Mouse (Mus musculus) lung, embryonic 14.5 days (tissue): Measurements from ENCODE around the gene Tagap1. TPM values are rescaled to one million over a fixed set of nuclear protein-coding genes. Genes with fewer than 3 reads are reported as not detected.
"Not testable (repeated sequence)": the region's sequence is repeated elsewhere in the genome, so short reads cannot be mapped to it uniquely, and the experiment has no call there.

Experiments
- ATAC-seq: fragments of 200-750 bp; cut with Nextera tagmentation; 2 replicates; pipeline ENCODE4 v1.8.0; 2017; ENCODE audit warnings: mild to moderate bottlenecking, moderate TSS enrichment, moderate library complexity; ENCODE audit not compliant: insufficient read depth
- DNase-seq: peaks from one replicate; pipeline ENCODE4 v3.0.0-alpha.2; 2015
- H3K27ac ChIP-seq: fragments of 300-500 bp; sonication (generic); 2 replicates; pipeline ENCODE4 v1.5.1; 2014; ENCODE audit warnings: low read depth, mild to moderate bottlenecking, moderate library complexity
- H3K27me3 ChIP-seq: fragments of 300-500 bp; sonication (generic); 2 replicates; pipeline ENCODE4 v1.6.1; 2014; ENCODE audit warnings: low read length, control low read depth; ENCODE audit not compliant: insufficient read depth
- H3K36me3 ChIP-seq: fragments of 300-500 bp; sonication (generic); 2 replicates; pipeline ENCODE4 v1.6.1; 2014; ENCODE audit warnings: control low read depth; ENCODE audit not compliant: insufficient read depth
- H3K4me1 ChIP-seq: fragments of 300-500 bp; sonication (generic); 2 replicates; pipeline ENCODE4 v1.6.1; 2014; ENCODE audit warnings: antibody characterized with exemption, control low read depth; ENCODE audit not compliant: insufficient read depth
- H3K4me2 ChIP-seq: fragments of 300-500 bp; sonication (generic); 2 replicates; pipeline ENCODE4 v1.6.1; 2014; ENCODE audit warnings: mild to moderate bottlenecking
- H3K4me3 ChIP-seq: fragments of 300-500 bp; sonication (generic); 2 replicates; pipeline ENCODE4 v1.5.1; 2014; ENCODE audit warnings: low read depth, low read length
- H3K9ac ChIP-seq: fragments of 300-500 bp; sonication (generic); 2 replicates; pipeline ENCODE4 v1.6.1; 2014
- H3K9me3 ChIP-seq: fragments of 300-500 bp; sonication (generic); 2 replicates; pipeline ENCODE4 v1.6.1; 2016; ENCODE audit warnings: low read depth, low read length, control low read depth
- CTCF ChIP-seq: IDR thresholded peaks from 2 replicates; pipeline ENCODE4 v1.5.1; 2016; ENCODE audit warnings: antibody characterized with exemption, low read depth
- WGBS: fragments of 180-500 bp; shearing (Covaris S2); extraction: QIAGEN DNeasy Blood & Tissue Kit; methylation state at CpG from one replicate; pipeline ENCODE4 v1.1.7; 2014; 5-methylcytosine and 5-hydroxymethylcytosine counted together
- polyA plus RNA-seq: library from polyadenylated mRNA; unstranded; fragments of >200 nt; fragmentation: Nextera tagmentation; extraction: Ambion mirVana; gene quantifications from 2 replicates; pipeline ENCODE4 v1.2.1, GENCODE M21; 2014

The Tagap1 gene
- polyA plus RNA-seq, 1 experiment from 2014 or later = 58.6 TPM

- WGBS = 16% methylated on average over 6 of the region's 6 CpGs
- H3K27me3 ChIP-seq, H3K4me2 ChIP-seq, H3K4me1 ChIP-seq, H3K27ac ChIP-seq, H3K9ac ChIP-seq, H3K9me3 ChIP-seq, ATAC-seq, H3K4me3 ChIP-seq, H3K36me3 ChIP-seq: not testable (repeated sequence)
- peak; percentile 37 for DNase-seq
- peak; percentile 58 for TF ChIP-seq CTCF
Observed at GRCm38 (mm10) chr17:6965364-6965763, 4.4 kb upstream of the Tagap1 start.

GRCm38 (mm10) chr17:6962936-6963335 lies 2.0 kb upstream of the Tagap1 start:
- ATAC-seq, H3K9me3 ChIP-seq, H3K9ac ChIP-seq, H3K4me3 ChIP-seq, H3K4me2 ChIP-seq, H3K4me1 ChIP-seq, H3K27me3 ChIP-seq, H3K36me3 ChIP-seq, H3K27ac ChIP-seq: not testable (repeated sequence)
- peak; percentile 66 for DNase-seq
- 32% methylated on average over 4 of the region's 4 CpGs for WGBS

- not testable (repeated sequence) for H3K4me2 ChIP-seq, H3K36me3 ChIP-seq, H3K27ac ChIP-seq, H3K27me3 ChIP-seq, H3K4me1 ChIP-seq, DNase-seq, ATAC-seq, H3K4me3 ChIP-seq, H3K9ac ChIP-seq, H3K9me3 ChIP-seq
- 62% methylated on average over 4 of the region's 6 CpGs for WGBS
Observed at GRCm38 (mm10) chr17:6962339-6962738, 1.4 kb upstream of the Tagap1 start.

GRCm38 (mm10) chr17:6961181-6962000 lies 435 bp upstream of the Tagap1 start:
- H3K27ac ChIP-seq = not testable (repeated sequence)
- H3K4me2 ChIP-seq = peak overlapping the region; percentile 43

DNA sequence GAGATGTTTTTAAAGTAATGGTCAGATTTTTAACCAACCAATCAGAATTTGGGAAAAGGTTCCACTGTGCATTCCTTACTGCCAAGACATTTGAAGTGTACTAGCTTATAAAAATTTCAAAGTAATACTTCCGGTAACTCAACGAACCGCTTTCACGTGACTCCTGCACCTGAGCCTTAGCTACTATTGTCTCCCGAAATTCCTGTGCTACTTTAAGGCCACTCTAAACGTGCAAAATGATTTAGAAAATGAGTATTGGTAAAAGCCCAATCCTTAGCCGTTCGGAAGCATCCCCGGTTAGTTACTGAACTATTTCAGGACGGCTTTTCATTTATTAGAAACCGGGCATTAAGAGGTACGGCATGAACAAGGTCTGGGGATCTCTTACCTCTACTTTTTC lies 607 bp downstream of the Tagap1 start:
- not testable (repeated sequence) for H3K36me3 ChIP-seq, H3K27ac ChIP-seq, H3K9me3 ChIP-seq, ATAC-seq, H3K4me1 ChIP-seq, H3K27me3 ChIP-seq
- H3K4me3 ChIP-seq = peak overlapping the region; percentile 43
- H3K4me2 ChIP-seq = peak overlapping the region; percentile 51
- DNase-seq = peak; percentile 3
- under 1% methylated on average over 12 of the region's 12 CpGs for WGBS
- H3K9ac ChIP-seq = peak overlapping the region; percentile 58

More at GRCm38 (mm10) chr17:6961181-6962000, 435 bp upstream of the Tagap1 start:
- ATAC-seq (peak; percentile 96), DNase-seq (peak; percentile 29)
- not testable (repeated sequence) for H3K9me3 ChIP-seq, H3K36me3 ChIP-seq, H3K9ac ChIP-seq, H3K27me3 ChIP-seq, H3K4me1 ChIP-seq
- under 1% methylated on average over 13 of the region's 48 CpGs for WGBS
- H3K4me3 ChIP-seq = peak overlapping the region; percentile 43

- Histone ChIP-seq H3K4me2 (peak overlapping the region; percentile 51), H3K4me3 (peak overlapping the region; percentile 43)
- DNase-seq, H3K9ac ChIP-seq, H3K36me3 ChIP-seq, H3K27ac ChIP-seq, H3K9me3 ChIP-seq, H3K27me3 ChIP-seq, H3K4me1 ChIP-seq, ATAC-seq: not testable (repeated sequence)
- 64% methylated on average over 3 of the region's 6 CpGs for WGBS
Observed at GRCm38 (mm10) chr17:6959543-6960259, 1.3 kb downstream of the Tagap1 start.

- not testable (repeated sequence) for H3K27ac ChIP-seq, H3K4me3 ChIP-seq, DNase-seq, H3K9me3 ChIP-seq, ATAC-seq, H3K9ac ChIP-seq, H3K4me2 ChIP-seq, H3K4me1 ChIP-seq, H3K27me3 ChIP-seq, H3K36me3 ChIP-seq
- 80% methylated on average over 5 of the region's 8 CpGs for WGBS
Observed at GRCm38 (mm10) chr17:6958881-6959280, 2.1 kb downstream of the Tagap1 start.

- WGBS = 9% methylated on average over 9 of the region's 9 CpGs
- ATAC-seq = peak; percentile 22; the same call in 1 of the 2 replicates
- H3K4me2 ChIP-seq = peak overlapping the region; percentile 67
Observed at GRCm38 (mm10) chr17:6948769-6949228, 12.2 kb downstream of the Tagap1 start.

DNA sequence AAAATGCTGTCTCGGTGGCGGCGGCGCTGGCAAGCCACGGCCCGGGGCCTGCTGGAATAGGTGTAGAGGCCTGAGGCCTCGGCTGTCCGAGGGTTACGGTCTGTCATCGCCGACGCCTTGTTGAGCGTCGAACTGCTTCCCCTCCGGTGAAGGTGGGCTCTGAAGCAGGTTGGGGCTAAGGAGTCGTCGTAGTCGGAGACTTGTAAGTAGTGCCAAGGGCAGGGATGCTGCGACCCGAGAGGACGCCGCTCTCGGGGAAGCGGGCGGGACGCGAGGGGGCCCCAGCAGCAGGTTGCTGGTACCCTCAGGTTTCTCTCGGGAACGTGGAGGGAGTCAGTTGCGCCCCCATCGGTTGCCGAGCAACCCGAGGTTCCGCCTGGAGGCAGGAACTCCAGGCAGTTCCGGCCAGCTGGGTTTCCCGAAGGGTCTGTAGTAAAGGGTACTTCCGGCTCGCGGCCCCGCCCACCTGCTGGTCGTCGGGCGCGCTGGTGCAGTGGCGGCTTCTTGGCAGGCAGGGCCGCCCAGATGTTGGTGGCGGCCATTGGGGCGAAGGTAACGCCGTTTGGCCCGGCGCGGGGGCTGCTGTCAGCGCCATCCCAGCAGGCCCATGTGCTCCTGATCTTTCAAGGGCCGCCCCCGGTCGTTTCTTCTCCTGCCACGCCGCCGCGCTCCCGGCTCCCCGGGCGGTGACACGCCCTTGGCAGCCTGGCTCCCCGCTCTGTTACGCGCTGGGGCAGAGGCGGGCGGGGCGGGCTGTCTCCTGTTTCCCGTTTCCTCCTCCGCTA lies 12.8 kb downstream of the Tagap1 start, which contains the start of gene Rsph3b:
TSS of gene Rsph3b (minus strand) at position 699 of the 785 bp plus-strand sequence.
- WGBS = under 1% methylated on average over 67 of the region's 73 CpGs
- not testable (repeated sequence) for H3K4me1 ChIP-seq, H3K36me3 ChIP-seq, H3K27me3 ChIP-seq, H3K9me3 ChIP-seq
- ATAC-seq (peak; percentile 98), DNase-seq (peak; percentile 91)
- peak within 1 kb of the TSS; percentile 67 for H3K4me2 ChIP-seq
- peak within 1 kb of the TSS; percentile 32 for H3K9ac ChIP-seq
- H3K27ac ChIP-seq = peak within 1 kb of the TSS; percentile 70; the same call in 1 of the 2 replicates
- peak within 1 kb of the TSS; percentile 51 for H3K4me3 ChIP-seq

More at GRCm38 (mm10) chr17:6948769-6949228, 12.2 kb downstream of the Tagap1 start:
- not testable (repeated sequence) for H3K36me3 ChIP-seq, H3K27me3 ChIP-seq, H3K9me3 ChIP-seq, DNase-seq, H3K4me1 ChIP-seq
- peak overlapping the region; percentile 32 for H3K9ac ChIP-seq
- H3K4me3 ChIP-seq = peak overlapping the region; percentile 51
- peak overlapping the region; percentile 70; the same call in 1 of the 2 replicates for H3K27ac ChIP-seq
